Mouse (Mus musculus): ENCODE measurements around the gene Rcan2. TPM values are rescaled to one million over a fixed set of nuclear protein-coding genes. Genes with fewer than 3 reads are reported as not detected.

Gene Rcan2
- total and polyA plus RNA-seq, 3 experiments, result 195 to 439 (median 382) TPM

DNA sequence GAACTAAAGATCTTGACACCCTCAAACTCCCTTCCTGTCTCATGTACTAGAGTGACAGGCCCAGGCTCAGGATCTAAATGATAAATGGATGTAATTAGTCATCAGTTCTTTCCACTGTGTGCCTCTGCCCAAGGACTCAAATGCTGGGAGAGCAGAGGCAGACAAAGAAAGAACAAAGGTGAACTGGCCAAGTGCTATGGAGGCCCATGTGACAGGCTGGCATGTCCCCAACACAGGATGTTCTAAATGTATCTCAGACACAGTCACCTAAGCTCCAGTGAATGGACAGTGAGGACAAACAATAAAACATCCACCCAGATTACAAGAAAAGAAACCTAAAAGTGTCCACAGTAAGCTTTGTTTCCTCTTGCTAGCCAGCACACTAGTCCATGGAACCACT is 11.8 kb upstream of the Rcan2 start:
- Histone ChIP-seq H3K9ac (ENCODE audit: low read depth, low read length) (no peak overlapping the region), H3K36me3 (ENCODE audit: control insufficient read depth, insufficient read depth, low read length) (no peaks in the 10 kb centered on the region; the same call in 1 of the 2 replicates), H3K27me3 (ENCODE audit: control insufficient read depth, insufficient read depth, low read length) (no peaks in the 10 kb centered on the region), H3K4me3 (no peak overlapping the region), H3K27ac (peak overlapping the region; percentile 60), H3K4me1 (ENCODE audit: control insufficient read depth, insufficient read depth, low read length) (no peaks in the 10 kb centered on the region; the same call in 1 of the 2 replicates), H3K79me2 (replicated peaks; ENCODE audit: control insufficient read depth, insufficient read depth, low read length) (no peaks in the 10 kb centered on the region)
- no peak for TF ChIP-seq EP300 (IDR thresholded peaks at IDR 0.05; ENCODE audit: insufficient read depth, low read depth, low read length)
- DNase-seq, result peak in 1 of 2 experiments; percentile 41
- intact Hi-C loops (cut with DNase I), result no loop called here

DNA sequence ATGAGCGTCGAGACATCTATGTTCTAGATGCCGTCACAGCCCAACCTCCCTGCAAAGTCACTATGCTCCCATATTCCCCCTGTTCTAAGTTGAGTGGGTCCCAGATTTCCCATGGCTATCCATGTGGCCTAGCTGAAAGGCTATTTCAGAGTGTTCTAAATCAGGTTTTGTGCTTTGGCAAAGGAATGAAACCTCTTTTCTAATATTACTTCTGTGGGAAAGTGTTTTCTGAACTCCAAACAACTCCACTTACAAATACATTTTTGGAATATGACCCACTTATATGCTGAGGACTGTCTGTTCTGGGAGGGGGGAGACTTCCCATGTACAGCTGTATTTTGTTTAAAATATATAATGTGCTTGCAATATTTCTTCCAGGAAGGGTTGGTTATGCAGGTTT is 9.4 kb upstream of the Rcan2 start:
- H3K4me3 ChIP-seq, result no peak overlapping the region
- no peak overlapping the region for H3K27ac ChIP-seq
- peaks cover 1% of the 10 kb centered on the region; the same call in 1 of the 2 replicates for H3K4me1 ChIP-seq (ENCODE audit: control insufficient read depth, insufficient read depth, low read length)
- TF ChIP-seq EP300 (IDR thresholded peaks at IDR 0.05; ENCODE audit: insufficient read depth, low read depth, low read length), result no peak
- no peak for TF ChIP-seq CTCF (IDR thresholded peaks at IDR 0.05)
- no peak for TF ChIP-seq POLR2A (IDR thresholded peaks at IDR 0.05; ENCODE audit: insufficient read depth, low read depth, low read length)
- H3K79me2 ChIP-seq (replicated peaks; ENCODE audit: control insufficient read depth, insufficient read depth, low read length), result no peaks in the 10 kb centered on the region
- no peak overlapping the region for H3K9ac ChIP-seq (ENCODE audit: low read depth, low read length)
- intact Hi-C loops (cut with DNase I), result loop anchor here (5.0 kb wide), 1 partner anchor 34 kb away; no protein-coding TSS in a partner anchor
- DNase-seq, result no peak
- no peaks in the 10 kb centered on the region; the same call in 1 of the 2 replicates for H3K36me3 ChIP-seq (ENCODE audit: control insufficient read depth, insufficient read depth, low read length)
- no peaks in the 10 kb centered on the region for H3K27me3 ChIP-seq (ENCODE audit: control insufficient read depth, insufficient read depth, low read length)
- WGBS, result 66% methylated on average over 3 of the region's 3 CpGs

DNA sequence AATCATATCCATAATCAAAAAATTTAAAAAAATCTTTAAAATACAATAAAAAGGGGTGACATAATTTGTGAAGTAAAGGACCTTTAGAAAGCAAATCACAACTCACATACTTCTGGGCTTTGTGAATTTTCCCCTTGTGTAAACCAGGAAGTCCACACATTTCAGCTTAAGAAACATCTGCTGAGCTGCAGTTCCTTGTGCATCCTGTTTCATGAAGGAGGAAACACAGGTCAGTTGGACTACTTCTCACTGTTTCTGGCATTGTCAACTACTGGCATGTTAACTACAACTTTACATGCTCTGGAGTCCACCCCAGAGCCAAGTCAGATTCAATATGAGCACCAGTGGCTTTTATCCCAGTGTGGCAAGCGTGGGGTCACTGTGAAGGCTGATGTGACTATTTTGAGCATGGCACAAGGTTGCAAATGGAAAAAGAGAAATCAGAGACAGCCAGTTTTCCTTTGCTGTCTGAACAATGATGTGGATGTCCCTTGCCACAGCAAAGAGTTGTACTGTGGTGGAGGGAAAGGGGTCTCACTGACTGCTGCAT is 6.3 kb upstream of the Rcan2 start:
- H3K27me3 ChIP-seq (ENCODE audit: control insufficient read depth, insufficient read depth, low read length), result no peaks in the 10 kb centered on the region
- no peaks in the 10 kb centered on the region; the same call in 1 of the 2 replicates for H3K36me3 ChIP-seq (ENCODE audit: control insufficient read depth, insufficient read depth, low read length)
- no peak overlapping the region for H3K4me3 ChIP-seq
- peaks cover 1% of the 10 kb centered on the region; the same call in 1 of the 2 replicates for H3K4me1 ChIP-seq (ENCODE audit: control insufficient read depth, insufficient read depth, low read length)
- peak; percentile 30 for TF ChIP-seq CTCF (IDR thresholded peaks at IDR 0.05)
- no peak for TF ChIP-seq EP300 (IDR thresholded peaks at IDR 0.05; ENCODE audit: insufficient read depth, low read depth, low read length)
- peak overlapping the region; percentile 51 for H3K27ac ChIP-seq
- intact Hi-C loops (cut with DNase I), result loop anchor here (5.0 kb wide), 2 partner anchors 38 to 53 kb away; no protein-coding TSS in a partner anchor
- no peak overlapping the region for H3K9ac ChIP-seq (ENCODE audit: low read depth, low read length)
- 19% methylated on average over 1 of the region's 1 CpGs for WGBS
- DNase-seq, result peak in 1 of 2 experiments; percentile 53
- H3K79me2 ChIP-seq (replicated peaks; ENCODE audit: control insufficient read depth, insufficient read depth, low read length), result no peaks in the 10 kb centered on the region

DNA sequence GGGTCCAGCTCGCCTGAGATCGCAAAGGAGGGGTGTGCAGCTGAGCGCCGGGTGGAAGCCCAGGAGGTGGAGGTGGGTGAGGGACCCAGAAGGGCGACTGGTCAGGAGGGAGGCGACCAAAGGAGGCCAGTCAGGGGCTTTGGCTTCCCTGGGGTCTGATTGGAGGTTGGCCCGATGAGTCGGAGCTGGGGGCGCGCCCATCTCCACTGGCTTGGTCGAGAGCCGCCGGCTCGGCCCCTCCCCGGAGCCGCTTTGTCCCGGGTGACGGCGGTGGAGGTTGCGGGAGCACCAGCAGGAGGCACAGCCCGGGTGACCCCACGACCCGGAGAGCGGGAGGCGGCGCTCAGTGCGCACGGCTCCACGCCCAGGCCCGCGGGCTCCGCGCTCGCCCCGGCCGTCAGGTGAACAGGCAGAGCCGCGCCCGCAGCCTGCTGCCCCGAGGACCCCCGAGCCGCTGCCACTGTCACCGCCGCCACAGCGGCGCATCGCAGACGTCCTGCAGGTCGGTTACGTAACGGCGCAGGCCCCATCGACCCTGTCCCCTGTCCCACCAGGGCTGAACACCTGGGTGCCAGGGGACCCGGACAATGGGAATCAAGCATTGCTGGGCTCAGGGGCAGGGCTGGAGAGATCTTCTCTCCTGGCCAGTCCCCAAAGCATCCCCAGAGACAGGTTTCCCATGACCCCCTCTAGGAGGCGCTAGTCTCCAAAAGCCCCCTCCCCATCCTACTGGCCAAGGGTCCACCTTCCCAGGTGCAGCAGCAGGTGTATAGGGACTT is 633 bp downstream of the Rcan2 start:
- H3K36me3 ChIP-seq (ENCODE audit: control insufficient read depth, insufficient read depth, low read length), result peaks cover 4% of the 10 kb centered on the region
- intact Hi-C loops (cut with DNase I), result loop anchor here (1.0 to 5.0 kb wide), 3 partner anchors 68 to 236 kb away; no protein-coding TSS in a partner anchor
- WGBS, result under 1% methylated on average over 51 of the region's 55 CpGs
- 0 out of 2 replicates have a peak, but pooled peaks cover 1% of the 10 kb centered on the region for H3K79me2 ChIP-seq (replicated peaks; ENCODE audit: control insufficient read depth, insufficient read depth, low read length)
- H3K9ac ChIP-seq (ENCODE audit: low read depth, low read length), result peak overlapping the region; percentile 99
- TF ChIP-seq CTCF (IDR thresholded peaks at IDR 0.05) (peak; percentile 58), POLR2A (IDR thresholded peaks at IDR 0.05; ENCODE audit: insufficient read depth, low read depth, low read length) (peak; percentile 53; the same call in 1 of the 2 replicates), EP300 (IDR thresholded peaks at IDR 0.05; ENCODE audit: insufficient read depth, low read depth, low read length) (0 out of 2 replicates have a peak, but pooled peaks have one; percentile 6)
- no peaks in the 10 kb centered on the region for H3K27me3 ChIP-seq (ENCODE audit: control insufficient read depth, insufficient read depth, low read length)
- H3K4me1 ChIP-seq (ENCODE audit: control insufficient read depth, insufficient read depth, low read length), result peaks cover 2% of the 10 kb centered on the region; the same call in 1 of the 2 replicates
- peak overlapping the region; percentile 95 for H3K27ac ChIP-seq
- DNase-seq, result peak; percentile 81 to 83
- peak overlapping the region; percentile 69 for H3K4me3 ChIP-seq

DNA sequence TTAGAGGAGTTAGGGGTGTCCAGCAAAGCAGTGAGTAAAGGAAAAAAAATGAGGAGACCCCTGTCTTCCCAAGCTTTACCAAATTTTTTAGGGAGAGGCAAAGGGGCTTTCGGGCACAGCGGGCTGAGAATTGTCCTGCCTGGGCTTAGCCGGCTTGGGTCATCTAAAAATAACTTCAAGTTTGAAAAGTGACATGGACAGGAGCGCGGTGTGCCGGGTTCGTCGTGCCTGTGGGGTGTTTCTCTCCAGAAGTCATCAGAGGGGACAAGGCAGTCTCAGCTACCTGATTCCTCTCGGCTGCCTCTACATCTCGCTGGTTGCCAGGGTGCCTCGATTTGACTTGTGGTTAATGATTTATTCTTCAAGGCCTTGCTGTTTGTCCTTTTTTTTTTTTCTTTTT is 1.3 kb downstream of the Rcan2 start:
- intact Hi-C loops (cut with DNase I), result loop anchor here (5.0 kb wide), 2 partner anchors 100 to 235 kb away; no protein-coding TSS in a partner anchor
- Histone ChIP-seq H3K36me3 (ENCODE audit: control insufficient read depth, insufficient read depth, low read length) (peaks cover 9% of the 10 kb centered on the region), H3K79me2 (replicated peaks; ENCODE audit: control insufficient read depth, insufficient read depth, low read length) (0 out of 2 replicates have a peak, but pooled peaks cover 1% of the 10 kb centered on the region), H3K27me3 (ENCODE audit: control insufficient read depth, insufficient read depth, low read length) (no peaks in the 10 kb centered on the region), H3K4me1 (ENCODE audit: control insufficient read depth, insufficient read depth, low read length) (peaks cover 2% of the 10 kb centered on the region; the same call in 1 of the 2 replicates), H3K27ac (peak overlapping the region; percentile 95), H3K9ac (ENCODE audit: low read depth, low read length) (peak overlapping the region; percentile 99), H3K4me3 (peak overlapping the region; percentile 69)
- TF ChIP-seq EP300 (IDR thresholded peaks at IDR 0.05; ENCODE audit: insufficient read depth, low read depth, low read length), result peak; percentile 27; the same call in 1 of the 2 replicates
- peak; percentile 47 for TF ChIP-seq POLR2A (IDR thresholded peaks at IDR 0.05; ENCODE audit: insufficient read depth, low read depth, low read length)
- no peak for TF ChIP-seq CTCF (IDR thresholded peaks at IDR 0.05)
- WGBS, result 54% methylated on average over 11 of the region's 11 CpGs
- peak; percentile 40 to 51 for DNase-seq

Data from heart, adult 2 months (tissue).